Mouse (Mus musculus) midbrain, embryonic 16.5 days (tissue): ENCODE data around the gene Lama2. TPM values are rescaled to one million over a fixed set of nuclear protein-coding genes. Genes with fewer than 3 reads are reported as not detected.

Experiments
- ATAC-seq: fragments of 200-750 bp; cut with Nextera tagmentation; 2 replicates; pipeline ENCODE4 v1.8.0; 2017; ENCODE audit warnings: moderate TSS enrichment
- H3K27ac ChIP-seq: fragments of 300-500 bp; sonication (generic); 2 replicates; pipeline ENCODE4 v1.5.1; 2014; ENCODE audit warnings: mild to moderate bottlenecking, low read length, mixed read lengths
- H3K27me3 ChIP-seq: fragments of 300-500 bp; sonication (generic); 2 replicates; pipeline ENCODE4 v1.6.1; 2014; ENCODE audit warnings: low read depth, low read length, mixed read lengths; ENCODE audit not compliant: control insufficient read depth, insufficient read depth
- H3K36me3 ChIP-seq: fragments of 300-500 bp; sonication (generic); 2 replicates; pipeline ENCODE4 v1.6.1; 2014; ENCODE audit warnings: mild to moderate bottlenecking, low read length, moderate library complexity, mixed read lengths; ENCODE audit not compliant: control insufficient read depth, insufficient read depth
- H3K4me1 ChIP-seq: fragments of 300-500 bp; sonication (generic); 2 replicates; pipeline ENCODE4 v1.6.1; 2014; ENCODE audit warnings: mild to moderate bottlenecking, low read length, mixed read lengths; ENCODE audit not compliant: control insufficient read depth, insufficient read depth
- H3K4me2 ChIP-seq: fragments of 300-500 bp; sonication (generic); 2 replicates; pipeline ENCODE4 v1.6.1; 2014; ENCODE audit warnings: mild to moderate bottlenecking, low read length, mixed read lengths
- H3K4me3 ChIP-seq: fragments of 300-500 bp; sonication (generic); 2 replicates; pipeline ENCODE4 v1.5.1; 2014; ENCODE audit warnings: low read depth, mild to moderate bottlenecking, low read length, moderate library complexity, mixed read lengths
- H3K9ac ChIP-seq: fragments of 300-500 bp; sonication (generic); 2 replicates; pipeline ENCODE4 v1.6.1; 2014; ENCODE audit warnings: low read depth, low read length, mixed read lengths
- H3K9me3 ChIP-seq: fragments of 300-500 bp; sonication (generic); replicated peaks from 2 replicates; pipeline ENCODE4 v1.6.1; 2014; ENCODE audit warnings: mild to moderate bottlenecking, low read length, mixed read lengths; ENCODE audit not compliant: control insufficient read depth, poor library complexity, severe bottlenecking
- WGBS: fragments of 180-500 bp; shearing (Covaris S2); extraction: QIAGEN DNeasy Blood & Tissue Kit; methylation state at CpG from one replicate; pipeline ENCODE4 v1.1.7; 2014; 5-methylcytosine and 5-hydroxymethylcytosine counted together
- polyA plus RNA-seq: library from polyadenylated mRNA; unstranded; fragments of >200 nt; fragmentation: Nextera tagmentation; extraction: Ambion mirVana; gene quantifications from 2 replicates; pipeline ENCODE4 v1.2.1, GENCODE M21; 2015

Gene Lama2
- polyA plus RNA-seq, 1 experiment from 2014 or later = 3.9 TPM

DNA sequence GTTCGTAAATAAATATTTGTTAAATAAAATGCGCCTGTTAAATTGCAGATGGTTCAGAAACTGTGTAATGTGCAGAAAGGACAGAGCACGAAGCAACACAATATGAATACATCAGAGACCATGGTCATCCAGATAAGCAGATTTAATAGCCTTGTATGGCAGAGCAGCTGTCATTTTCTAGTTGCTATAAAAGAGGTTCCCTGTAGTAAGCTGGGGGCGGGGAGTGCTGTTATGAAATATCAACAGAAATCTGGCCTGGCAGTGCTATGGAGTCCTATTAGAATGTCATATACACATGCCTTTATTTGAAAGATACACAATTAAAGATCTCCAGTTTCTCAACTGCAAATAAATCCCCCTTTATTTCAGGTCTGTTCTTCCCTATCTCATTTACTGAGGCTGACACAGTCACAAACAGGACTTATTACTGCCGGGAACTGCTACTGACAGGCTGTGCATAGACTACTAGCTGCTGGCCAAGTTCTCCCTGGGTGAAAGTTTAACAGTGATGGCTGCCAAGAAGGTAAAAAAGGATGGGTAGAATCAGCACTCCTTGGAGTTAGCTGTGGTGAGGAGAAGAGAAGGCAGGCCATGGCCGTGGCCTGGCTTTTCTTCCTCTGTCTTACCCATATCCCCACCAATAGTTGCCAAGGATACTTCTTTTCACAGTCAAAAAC, 396.8 kb downstream of the Lama2 start:
- H3K4me1 ChIP-seq = 0 out of 2 replicates have a peak, but pooled peaks cover 5% of the 10 kb centered on the region
- no peak for ATAC-seq
- H3K36me3 ChIP-seq = no peaks in the 10 kb centered on the region
- no peaks in the 10 kb centered on the region for H3K27me3 ChIP-seq
- H3K27ac ChIP-seq = no peak overlapping the region
- 72% methylated on average over 6 of the region's 6 CpGs for WGBS
- no peak overlapping the region for H3K4me3 ChIP-seq
- H3K9me3 ChIP-seq = no peaks in the 10 kb centered on the region
- H3K9ac ChIP-seq = no peak overlapping the region
- no peak overlapping the region for H3K4me2 ChIP-seq

DNA sequence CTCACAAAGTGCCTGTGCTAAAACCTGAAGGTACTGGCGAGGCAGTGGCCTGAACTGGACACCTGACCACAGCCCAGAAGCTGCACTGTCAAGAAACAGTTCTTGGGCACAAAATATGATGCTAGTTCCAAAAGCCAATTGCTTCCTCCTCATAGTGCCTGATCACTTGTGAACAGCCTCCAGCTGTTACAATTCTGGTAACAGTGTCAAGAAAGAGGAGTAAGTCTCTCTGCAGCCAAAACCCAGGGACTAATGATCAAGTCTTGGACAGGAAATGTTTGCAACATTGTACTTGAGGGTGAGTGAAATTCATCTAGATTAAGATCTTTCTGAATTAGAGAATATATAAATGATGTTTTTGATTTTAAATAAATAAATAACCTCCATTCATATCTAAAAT, 399.9 kb downstream of the Lama2 start:
- Histone ChIP-seq H3K27me3 (no peaks in the 10 kb centered on the region), H3K9ac (no peak overlapping the region), H3K36me3 (no peaks in the 10 kb centered on the region), H3K4me3 (no peak overlapping the region), H3K4me1 (0 out of 2 replicates have a peak, but pooled peaks cover 5% of the 10 kb centered on the region), H3K9me3 (no peaks in the 10 kb centered on the region), H3K27ac (no peak overlapping the region), H3K4me2 (no peak overlapping the region)
- WGBS = 70% methylated on average over 1 of the region's 1 CpGs
- ATAC-seq = no peak

GRCm38 (mm10) chr10:27207320-27207719, 412.2 kb downstream of the Lama2 start:
- H3K4me2 ChIP-seq = peak overlapping the region; percentile 39

GRCm38 (mm10) chr10:27198443-27198842, 421.1 kb downstream of the Lama2 start:
- ATAC-seq = no peak
- no peak overlapping the region for H3K4me3 ChIP-seq

More at GRCm38 (mm10) chr10:27207320-27207719, 412.2 kb downstream of the Lama2 start:
- Histone ChIP-seq H3K4me1 (no peaks in the 10 kb centered on the region), H3K27ac (no peak overlapping the region), H3K27me3 (no peaks in the 10 kb centered on the region), H3K9ac (no peak overlapping the region), H3K9me3 (no peaks in the 10 kb centered on the region), H3K4me3 (no peak overlapping the region), H3K36me3 (no peaks in the 10 kb centered on the region)
- WGBS = 18% methylated on average over 12 of the region's 12 CpGs
- ATAC-seq = no peak

DNA sequence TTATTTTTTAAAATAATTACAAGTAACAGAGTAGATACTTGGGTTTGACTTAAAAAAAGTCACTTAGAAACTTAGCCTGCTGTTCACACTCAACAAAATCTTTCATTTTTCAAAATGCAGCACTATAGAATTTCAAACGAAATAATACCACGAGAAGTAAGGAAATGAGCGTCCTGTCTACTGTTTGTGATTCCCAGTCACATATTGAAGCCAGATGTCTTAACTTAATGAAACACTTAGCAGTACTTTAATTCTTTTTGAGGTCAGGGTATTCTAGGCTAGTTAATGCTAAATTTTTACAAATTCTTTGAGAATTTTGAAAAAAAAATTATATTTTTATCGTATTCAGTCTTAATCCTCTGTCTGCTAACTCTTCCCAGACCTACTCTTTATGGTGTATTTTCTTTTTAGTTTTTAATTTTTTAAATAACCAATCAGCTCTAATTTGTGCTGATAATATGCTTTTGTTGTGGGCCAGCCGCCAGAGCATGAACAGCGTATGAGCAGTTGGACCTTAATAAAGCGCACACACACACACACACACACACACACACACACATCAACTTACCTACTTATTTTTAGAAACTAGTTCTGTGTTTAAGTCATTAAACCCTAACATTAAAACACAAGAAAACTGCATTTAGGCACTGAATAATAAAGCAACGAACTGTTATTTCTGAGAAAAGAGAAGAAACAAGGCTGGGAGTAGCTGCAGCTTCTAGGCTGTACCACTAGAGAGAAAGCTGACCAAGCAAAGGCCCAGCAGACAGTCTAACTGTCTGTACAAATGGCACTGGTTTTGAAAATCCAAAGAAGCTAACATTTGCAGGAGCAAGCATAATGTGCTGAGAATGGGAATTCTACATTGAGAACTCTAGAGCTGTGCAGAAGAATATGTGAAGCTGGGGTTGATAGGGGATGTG, 425.3 kb downstream of the Lama2 start:
- 87% methylated on average over 8 of the region's 8 CpGs for WGBS

More at GRCm38 (mm10) chr10:27198443-27198842, 421.1 kb downstream of the Lama2 start:
- Histone ChIP-seq H3K36me3 (no peaks in the 10 kb centered on the region), H3K9me3 (no peaks in the 10 kb centered on the region), H3K9ac (no peak overlapping the region), H3K4me1 (no peaks in the 10 kb centered on the region), H3K27me3 (no peaks in the 10 kb centered on the region), H3K27ac (no peak overlapping the region), H3K4me2 (no peak overlapping the region)
- WGBS = 91% methylated on average over 1 of the region's 1 CpGs

DNA sequence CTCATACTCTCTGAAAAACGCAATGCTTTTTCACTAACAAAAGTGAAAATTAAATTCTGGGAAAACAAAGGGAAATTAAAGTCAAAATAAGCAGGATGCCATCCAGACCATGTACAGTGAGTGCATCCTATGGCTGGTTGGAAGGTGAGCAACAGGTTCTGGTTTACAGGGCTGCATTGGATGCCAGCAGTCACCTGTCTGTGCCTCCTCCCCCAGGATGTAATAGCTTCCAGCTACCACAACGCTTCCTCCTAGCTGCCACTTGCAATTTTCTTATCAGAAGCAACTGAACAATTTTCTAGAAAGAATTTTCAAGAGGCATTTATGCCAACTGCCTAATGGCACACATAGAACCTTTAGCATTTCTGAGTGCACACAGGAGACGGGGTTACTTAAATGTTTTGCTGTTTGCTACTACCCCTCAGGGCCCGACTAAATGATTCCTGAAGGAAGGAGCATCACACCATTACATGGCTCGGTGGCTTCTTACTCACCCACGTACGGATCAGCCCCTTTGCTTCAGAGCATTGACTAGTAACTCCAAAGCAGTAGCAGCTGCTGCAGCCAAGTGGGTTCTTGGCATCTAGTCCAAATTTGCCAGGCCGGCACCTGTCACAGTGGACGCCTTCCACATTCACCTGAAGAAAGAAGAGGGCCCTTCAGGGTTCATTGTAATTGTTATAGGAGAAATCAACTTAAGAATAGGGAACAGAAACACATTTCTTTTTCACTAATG, 430.8 kb downstream of the Lama2 start:
- 86% methylated on average over 9 of the region's 9 CpGs for WGBS
- no peaks in the 10 kb centered on the region for H3K4me1 ChIP-seq
- no peaks in the 10 kb centered on the region for H3K36me3 ChIP-seq
- H3K4me3 ChIP-seq = no peak overlapping the region
- no peak overlapping the region for H3K9ac ChIP-seq
- no peaks in the 10 kb centered on the region for H3K27me3 ChIP-seq
- no peak overlapping the region for H3K4me2 ChIP-seq
- H3K9me3 ChIP-seq = no peaks in the 10 kb centered on the region
- no peak overlapping the region for H3K27ac ChIP-seq
- ATAC-seq = no peak

More for the DNA sequence above, 425.3 kb downstream of the Lama2 start:
- no peaks in the 10 kb centered on the region for H3K9me3 ChIP-seq
- H3K27me3 ChIP-seq = no peaks in the 10 kb centered on the region
- H3K36me3 ChIP-seq = no peaks in the 10 kb centered on the region
- no peak overlapping the region for H3K27ac ChIP-seq
- ATAC-seq = no peak
- no peak overlapping the region for H3K9ac ChIP-seq
- no peaks in the 10 kb centered on the region for H3K4me1 ChIP-seq
- H3K4me3 ChIP-seq = no peak overlapping the region
- no peak overlapping the region for H3K4me2 ChIP-seq

DNA sequence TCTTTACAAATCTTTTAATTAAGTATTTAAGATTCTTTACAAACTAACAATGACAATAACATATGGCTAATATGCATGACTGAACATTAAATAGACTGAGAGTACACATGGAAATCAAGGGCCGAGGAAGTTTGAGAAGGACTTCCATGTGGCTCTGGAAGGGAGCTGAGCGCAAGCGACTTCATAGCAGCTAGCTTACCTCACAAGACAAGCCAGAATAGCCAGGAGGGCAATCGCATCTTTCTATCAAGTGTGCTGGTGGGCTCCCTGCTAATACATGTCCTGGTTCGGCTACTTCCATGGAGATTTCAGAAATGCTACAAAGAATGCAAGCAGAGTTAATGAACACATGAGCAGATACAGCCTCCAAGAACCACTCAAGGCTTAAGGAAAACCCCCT, 435.4 kb downstream of the Lama2 start:
- H3K4me3 ChIP-seq = no peak overlapping the region
- no peaks in the 10 kb centered on the region; the same call in 1 of the 2 replicates for H3K4me1 ChIP-seq
- WGBS = 37% methylated on average over 5 of the region's 5 CpGs
- H3K9ac ChIP-seq = no peak overlapping the region
- H3K27me3 ChIP-seq = no peaks in the 10 kb centered on the region
- H3K36me3 ChIP-seq = no peaks in the 10 kb centered on the region
- H3K27ac ChIP-seq = no peak overlapping the region
- no peaks in the 10 kb centered on the region for H3K9me3 ChIP-seq
- H3K4me2 ChIP-seq = no peak overlapping the region
- ATAC-seq = no peak

DNA sequence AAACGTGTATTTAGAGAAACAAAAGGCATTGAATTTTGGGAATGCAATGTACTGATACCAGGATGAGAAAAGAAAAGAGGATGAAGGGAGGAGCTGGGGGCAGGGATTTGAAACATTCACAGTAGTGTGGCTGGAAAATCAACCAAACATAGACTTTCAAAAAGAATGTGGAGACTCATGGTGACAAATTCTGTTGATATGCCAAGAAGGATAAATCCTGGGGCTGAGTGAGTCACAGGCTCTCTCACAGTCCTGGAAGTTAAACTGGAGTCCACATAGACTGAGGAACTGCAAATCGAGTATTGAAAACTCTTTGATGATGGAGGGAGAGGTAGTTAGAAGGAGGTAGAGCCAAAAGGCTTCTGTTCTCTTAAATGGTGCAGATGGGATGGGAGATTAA, 445.3 kb downstream of the Lama2 start:
- H3K27ac ChIP-seq = no peak overlapping the region
- no peak overlapping the region for H3K9ac ChIP-seq
- H3K4me2 ChIP-seq = no peak overlapping the region
- no peak overlapping the region for H3K4me3 ChIP-seq
- H3K27me3 ChIP-seq = no peaks in the 10 kb centered on the region
- no peaks in the 10 kb centered on the region for H3K4me1 ChIP-seq
- no peaks in the 10 kb centered on the region for H3K36me3 ChIP-seq
- no peak for ATAC-seq
- 70% methylated on average over 2 of the region's 2 CpGs for WGBS
- H3K9me3 ChIP-seq = no peaks in the 10 kb centered on the region
